Mouse (Mus musculus) lung, postnatal 0 days (tissue): Measurements from ENCODE around the gene Cbl.

Source experiments
- CTCF ChIP-seq: IDR thresholded peaks from 2 replicates; pipeline ENCODE4 v1.5.1; 2016; ENCODE audit warnings: antibody characterized with exemption, mild to moderate bottlenecking
- EP300 ChIP-seq: IDR thresholded peaks from 2 replicates; pipeline ENCODE4 v1.6.1; 2016; ENCODE audit warnings: antibody characterized with exemption, mild to moderate bottlenecking, control low read depth

DNA sequence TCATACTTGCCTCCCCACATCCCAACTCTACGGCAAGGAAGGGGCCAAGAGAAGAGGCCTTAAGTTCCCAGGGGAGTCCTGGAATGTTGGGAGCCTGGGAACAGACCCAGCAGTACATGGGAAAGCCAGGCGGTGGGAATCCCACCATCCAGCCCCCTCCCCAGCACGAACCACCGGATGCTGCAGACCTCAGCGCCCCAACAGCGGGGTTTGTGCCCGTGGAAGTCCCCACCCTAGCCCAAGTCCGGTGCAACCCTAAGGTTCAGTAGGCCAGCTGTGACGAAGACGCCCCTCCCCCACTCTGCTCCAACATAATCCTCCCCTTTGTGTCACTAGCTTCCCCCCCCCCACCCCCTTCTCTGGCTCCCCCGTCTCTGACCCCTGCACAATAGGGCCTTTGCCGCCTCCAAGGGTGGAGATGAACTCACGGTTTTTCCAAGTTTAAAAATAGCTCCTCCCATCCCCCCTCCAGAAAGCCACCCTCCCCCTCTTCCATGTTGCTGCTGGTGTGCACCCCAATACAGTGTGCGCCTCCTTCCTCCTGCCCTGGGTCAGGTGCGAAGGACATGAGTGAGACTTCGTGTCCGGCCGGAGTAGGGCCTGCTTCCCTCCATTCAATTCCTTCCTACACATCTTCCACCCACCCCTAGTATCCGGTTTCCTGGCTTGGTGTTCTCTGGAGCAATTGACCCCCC is 103.1 kb downstream of the Cbl start:
- TF ChIP-seq CTCF = no peak
- TF ChIP-seq EP300 = no peak; the same call in 1 of the 2 replicates
